Mouse (Mus musculus) C2C12 (cell line): Measurements from ENCODE around the gene Mok.

Source experiments
- CEBPB ChIP-seq: IDR thresholded peaks from one replicate; pipeline ENCODE4 v1.6.1; 2011; ENCODE audit warnings: low read depth, mild to moderate bottlenecking, control low read depth, moderate library complexity
- CTCF ChIP-seq: IDR thresholded peaks from one replicate; pipeline ENCODE4 v1.5.1; 2011; ENCODE audit not compliant: control insufficient read depth, insufficient read depth, insufficient read length
- FOSL1 ChIP-seq: IDR thresholded peaks from one replicate; pipeline ENCODE4 v1.8.0; 2011; ENCODE audit warnings: mild to moderate bottlenecking, low read length; ENCODE audit not compliant: poor library complexity, insufficient read depth, severe bottlenecking
- MAX ChIP-seq: IDR thresholded peaks from one replicate; pipeline ENCODE4 v1.6.1; 2011; ENCODE audit warnings: mild to moderate bottlenecking, control low read depth
- MYOD1 ChIP-seq: IDR thresholded peaks from one replicate; pipeline ENCODE4 v1.6.1; 2011; ENCODE audit warnings: low read depth; ENCODE audit not compliant: control insufficient read depth, insufficient read length
- MYOG ChIP-seq: IDR thresholded peaks from one replicate; pipeline ENCODE4 v1.6.1; 2011; ENCODE audit not compliant: control insufficient read depth, insufficient read length; ENCODE audit errors: extremely low read depth
- USF1 ChIP-seq: IDR thresholded peaks from one replicate; pipeline ENCODE4 v1.6.1; 2011; ENCODE audit warnings: low read depth, mild to moderate bottlenecking, control low read depth, moderate library complexity

- TF ChIP-seq CTCF (no peak), MYOD1 (no peak), MYOG (no peak), CEBPB (no peak), MAX (no peak), FOSL1 (no peak), USF1 (no peak)
Observed at GRCm38 (mm10) chr12:110851414-110851813, 10.7 kb upstream of the Mok start.
